Mouse (Mus musculus) embryonic fibroblast, embryonic 13.5 days (primary cell): Measurements from ENCODE around the gene Bnip3.

Experiments used
- CTCF ChIP-seq: IDR thresholded peaks from 2 replicates; pipeline ENCODE4 v1.5.1; 2011; ENCODE audit warnings: mild to moderate bottlenecking, control low read depth, low read length, moderate library complexity, borderline replicate concordance; ENCODE audit not compliant: insufficient read depth
- POLR2A ChIP-seq: IDR thresholded peaks from 2 replicates; pipeline ENCODE4 v1.6.1; 2011; ENCODE audit warnings: low read depth, mild to moderate bottlenecking, control low read depth, low read length, moderate library complexity

DNA sequence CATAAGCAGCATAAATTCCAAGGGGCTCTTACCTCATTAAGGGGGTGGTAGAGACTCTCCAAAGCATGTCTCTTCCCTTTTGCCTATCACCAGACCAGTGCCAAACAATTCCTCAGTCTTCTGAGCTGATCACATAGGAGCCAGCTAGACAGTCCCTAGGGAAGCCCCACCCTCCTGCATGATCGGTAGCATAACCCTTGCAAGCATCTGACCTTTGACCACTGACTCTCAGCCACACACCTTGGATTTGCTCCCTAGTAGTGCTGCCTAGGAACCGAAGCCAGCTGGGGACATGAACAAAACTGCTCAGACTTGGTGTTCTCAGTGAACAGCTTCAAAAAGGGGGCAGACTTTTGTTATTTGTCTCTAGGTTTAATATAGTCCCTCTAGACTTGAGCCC lies 11.2 kb downstream of the Bnip3 start:
- TF ChIP-seq POLR2A (no peak), CTCF (no peak)
